Mouse (Mus musculus) retina, postnatal 7 days (tissue): Measurements from ENCODE around the gene Pold1.
A peak's percentile ranks its signal among the peaks of the same experiment; 100 is the strongest.

ENCODE experiments used
- DNase-seq: peaks from one replicate; pipeline ENCODE4 v3.0.0-alpha.2; 2012; ENCODE audit warnings: low read depth, low spot score

Pold1 gene

DNA sequence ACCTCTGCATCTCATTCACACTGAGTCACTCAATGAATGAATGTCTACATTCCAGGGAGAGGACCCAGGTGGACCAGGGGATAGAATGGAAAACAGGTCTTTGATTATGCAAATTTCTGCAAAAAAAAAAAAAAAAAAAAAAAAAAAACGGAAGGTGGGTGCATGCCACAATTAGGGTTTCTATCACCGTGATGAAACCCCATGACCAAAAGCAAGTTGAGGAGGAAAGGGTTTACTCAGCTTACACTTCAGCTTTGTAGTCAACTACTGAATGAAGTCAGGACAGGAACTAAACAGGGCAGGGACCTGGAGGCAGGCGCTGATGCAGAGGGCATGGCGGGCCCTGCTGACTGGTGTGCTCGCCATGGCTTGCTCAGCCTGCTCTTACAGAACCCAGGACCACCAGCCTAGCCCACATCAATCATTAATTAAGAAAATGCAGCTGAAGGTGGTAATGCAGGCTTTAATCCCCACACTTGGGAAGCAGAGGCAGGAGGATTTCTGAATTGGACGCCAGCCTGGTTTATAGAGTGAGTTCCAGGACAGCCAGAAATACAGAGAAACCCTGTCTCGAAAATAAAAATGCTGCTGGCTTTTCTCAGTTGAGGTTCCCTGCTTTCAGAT, 63.0 kb downstream of the Pold1 start:
- DNase-seq = no peak

DNA sequence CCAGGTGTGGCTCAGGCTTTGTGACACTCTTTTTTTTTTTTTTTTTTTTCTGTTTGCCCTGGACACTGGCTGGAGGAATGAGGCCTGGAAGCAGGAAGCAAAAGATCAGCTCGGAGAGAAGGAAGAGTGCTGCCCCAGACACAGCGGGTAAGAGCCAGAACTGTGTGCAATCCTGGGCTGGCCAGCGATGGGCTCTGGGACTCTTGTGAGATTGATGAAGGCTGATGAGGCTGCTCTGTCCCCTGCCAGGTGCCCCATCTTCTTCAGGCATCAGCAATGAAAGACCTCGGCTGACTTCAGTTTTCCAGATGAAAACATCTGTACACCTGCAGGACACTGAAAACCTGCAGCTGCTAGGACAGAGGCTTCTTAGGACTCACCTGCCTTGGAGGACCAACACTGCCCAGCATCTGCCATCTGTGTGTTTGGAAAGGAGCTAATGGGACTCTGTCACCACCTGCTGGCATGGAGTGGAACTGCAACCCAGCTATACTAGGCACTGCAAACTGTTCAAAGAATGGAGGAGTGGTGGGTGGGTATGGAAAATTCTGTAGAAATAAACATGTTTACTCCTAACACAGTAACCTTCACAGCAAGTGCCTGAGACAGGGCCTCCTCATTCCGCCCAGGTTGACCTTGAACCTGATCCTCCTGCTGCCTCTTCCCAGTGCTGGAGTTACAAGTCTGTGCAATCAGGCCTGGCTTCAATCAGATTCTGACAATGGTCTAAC, 63.6 kb downstream of the Pold1 start:
- peak; percentile 77 for DNase-seq

DNA sequence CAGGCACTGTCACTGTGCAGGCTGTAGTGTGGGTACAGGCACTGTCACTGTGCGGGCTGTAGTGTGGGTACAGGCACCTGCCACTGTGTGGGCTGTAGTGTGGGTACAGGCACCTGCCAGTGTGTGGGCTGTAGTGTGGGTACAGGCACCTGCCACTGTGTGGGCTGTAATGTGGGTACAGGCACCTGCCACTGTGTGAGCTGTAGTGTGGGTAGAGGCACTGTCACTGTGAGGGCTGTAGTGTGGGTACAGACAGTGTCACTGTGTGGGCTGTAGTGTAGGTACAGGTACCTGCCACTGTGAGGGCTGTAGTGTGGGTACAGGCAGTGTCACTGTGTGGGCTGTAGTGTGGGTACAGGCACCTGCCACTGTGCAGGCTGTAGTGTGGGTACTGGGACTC, 64.5 kb downstream of the Pold1 start:
- no peak for DNase-seq

DNA sequence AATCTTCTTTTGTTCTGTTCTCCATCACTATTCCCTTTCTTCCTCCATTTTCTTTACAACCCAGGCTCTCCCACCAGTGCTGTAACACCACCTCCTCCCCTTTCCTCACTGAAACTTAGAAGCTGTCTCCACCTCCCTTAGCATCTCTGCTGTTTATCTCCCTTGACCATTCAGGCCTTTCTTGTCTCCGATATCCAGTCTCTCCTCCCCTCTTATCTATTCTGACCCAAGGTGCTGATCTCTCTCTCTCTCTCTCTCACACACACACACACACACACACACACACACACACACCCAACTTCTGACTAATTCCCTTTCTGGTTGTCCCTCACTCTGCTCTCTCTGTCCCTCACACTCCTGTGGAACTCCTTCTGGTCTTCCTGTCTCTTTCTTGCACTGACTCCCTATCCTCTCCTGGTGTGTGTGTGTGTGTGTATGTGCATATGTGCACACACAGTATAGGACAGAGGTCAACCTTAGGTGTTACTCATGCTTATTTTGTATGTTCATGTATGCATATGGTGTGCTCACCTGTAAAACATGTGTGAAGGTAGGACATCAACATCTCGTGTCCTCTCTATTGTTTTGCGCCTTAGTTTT, 65.7 kb downstream of the Pold1 start:
- DNase-seq = no peak
